Mouse (Mus musculus) kidney, postnatal 36 days (tissue): Measurements from ENCODE around the gene Myo1e.

Experiments
- DNase-seq, 2 experiments: peaks; one replicate each; pipeline ENCODE4 v3.0.0; 2021 to 2022; ENCODE audit warnings: mixed read lengths in 2 of 2

Gene Myo1e

DNA sequence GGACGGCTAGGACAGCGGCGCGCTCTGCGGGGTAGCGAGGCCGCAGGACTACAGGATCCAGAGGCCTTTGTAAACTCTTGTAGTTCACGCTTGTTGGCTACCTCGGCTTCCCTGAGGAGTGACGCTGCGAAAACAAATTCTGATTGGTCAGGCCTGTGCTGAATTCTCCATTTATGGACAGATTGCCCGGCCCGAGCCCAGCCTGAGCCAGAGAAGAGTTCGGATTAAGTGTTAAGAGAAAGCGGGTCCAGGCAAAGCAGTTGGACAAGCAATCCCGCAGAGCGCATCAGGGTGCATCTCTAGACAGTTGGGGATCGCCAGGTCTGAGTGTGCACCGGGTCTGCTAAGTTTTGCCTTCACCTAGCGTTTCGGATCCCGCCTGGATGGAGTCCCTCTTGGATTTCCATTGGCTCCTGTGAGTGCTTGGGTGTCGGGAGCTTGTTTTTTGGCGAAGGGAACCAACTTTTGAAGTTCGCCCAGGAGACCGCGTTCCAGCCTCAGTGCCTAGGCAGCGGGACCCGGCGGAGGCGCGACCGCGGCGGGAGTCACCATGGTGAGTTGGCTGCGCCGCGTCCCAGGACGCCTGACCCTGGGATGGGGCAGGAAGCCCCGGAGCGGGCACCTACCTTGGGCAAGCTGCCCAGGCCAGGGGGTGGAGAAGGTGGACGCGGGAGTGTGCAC lies at the start of gene Myo1e:
Gene Myo1e (plus strand): TSS at position 200 of the 681 bp plus-strand sequence.
- DNase-seq: peak; percentile 92 to 98

DNA sequence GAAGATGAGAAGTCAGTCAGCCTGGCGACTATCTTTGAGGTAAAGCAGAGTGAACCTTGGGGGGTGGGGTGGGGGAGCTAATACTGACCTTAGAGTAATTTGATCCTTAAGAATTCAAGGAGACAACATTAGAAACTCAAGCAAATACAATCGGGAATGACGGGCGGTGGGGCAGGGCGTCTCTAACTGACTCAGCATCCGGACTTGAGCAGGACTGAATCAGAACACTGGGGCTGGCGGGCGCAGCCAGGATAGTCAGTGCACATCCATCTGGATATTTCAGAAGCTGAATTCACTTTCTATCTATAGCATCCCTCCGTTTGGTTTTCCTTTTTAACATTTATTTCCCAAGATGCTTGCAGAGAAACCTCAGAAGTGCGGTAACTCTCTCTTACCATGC lies 47.1 kb upstream of the Myo1e start:
- DNase-seq: no peak

DNA sequence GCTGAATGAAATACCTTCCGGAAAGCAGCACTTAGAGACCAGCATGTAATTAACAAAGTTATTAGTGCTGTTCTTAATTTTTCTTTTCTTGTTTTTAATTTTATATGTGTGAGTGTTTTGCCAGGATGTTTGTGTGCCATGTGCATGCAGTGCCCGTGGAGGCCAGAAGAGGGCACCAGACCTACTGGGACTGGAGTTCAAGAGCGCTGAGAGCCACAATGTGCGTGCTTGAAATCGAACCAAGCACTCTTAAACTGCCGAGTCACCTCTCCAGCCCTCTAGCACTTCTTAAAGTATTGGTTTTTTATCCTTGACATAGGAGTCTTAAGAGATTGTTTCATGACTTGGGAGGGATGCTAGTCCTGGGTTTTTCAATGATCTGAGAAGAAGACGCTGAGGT lies 38.2 kb upstream of the Myo1e start:
- peak in 1 of 2 experiments; percentile 16 for DNase-seq

DNA sequence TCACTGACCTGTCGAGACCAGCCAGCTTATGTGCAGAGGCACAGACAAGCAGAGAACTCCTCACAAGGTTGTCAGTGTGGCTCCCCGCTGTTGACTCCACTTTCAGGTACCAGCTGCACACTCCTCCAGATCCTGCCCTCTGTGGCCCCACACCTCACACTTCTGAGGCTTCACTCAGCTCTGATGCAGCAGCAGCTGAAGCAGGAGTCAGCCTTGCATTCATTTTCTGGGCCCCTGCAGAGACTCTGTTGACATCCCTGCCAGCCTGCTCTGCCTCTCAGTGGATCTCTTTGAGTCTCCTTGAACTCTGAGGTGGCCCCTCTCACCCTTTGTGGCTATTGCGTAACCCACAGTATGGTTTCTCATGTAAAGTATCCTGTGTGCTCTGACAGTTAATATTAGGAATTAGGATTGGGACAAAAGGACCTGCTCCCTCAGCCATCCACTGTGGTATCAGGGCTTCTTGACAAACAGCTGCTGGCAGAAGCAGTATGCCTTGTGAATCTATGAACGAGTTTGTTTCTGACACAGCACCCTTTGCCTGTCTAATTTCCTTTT lies 32.8 kb upstream of the Myo1e start:
- DNase-seq: no peak

DNA sequence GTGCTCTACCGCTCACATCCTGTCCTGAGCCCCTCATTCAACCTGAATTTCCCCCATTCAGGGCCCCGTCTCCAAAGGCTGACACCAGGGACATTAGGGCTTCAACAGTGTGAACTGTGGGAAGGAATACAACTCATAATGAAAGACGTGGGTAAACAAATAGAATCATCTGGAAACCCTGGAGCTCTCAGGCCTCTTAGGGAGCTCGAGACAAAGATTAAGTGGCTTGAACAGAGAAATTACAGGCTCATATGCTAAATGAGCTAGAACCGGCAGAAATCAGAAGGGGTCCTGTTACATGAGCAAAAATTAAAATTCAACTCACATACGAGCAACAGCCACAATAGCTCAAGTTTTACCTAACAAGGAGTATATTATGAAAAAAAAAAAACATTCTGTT lies 32.3 kb upstream of the Myo1e start:
- no peak for DNase-seq

DNA sequence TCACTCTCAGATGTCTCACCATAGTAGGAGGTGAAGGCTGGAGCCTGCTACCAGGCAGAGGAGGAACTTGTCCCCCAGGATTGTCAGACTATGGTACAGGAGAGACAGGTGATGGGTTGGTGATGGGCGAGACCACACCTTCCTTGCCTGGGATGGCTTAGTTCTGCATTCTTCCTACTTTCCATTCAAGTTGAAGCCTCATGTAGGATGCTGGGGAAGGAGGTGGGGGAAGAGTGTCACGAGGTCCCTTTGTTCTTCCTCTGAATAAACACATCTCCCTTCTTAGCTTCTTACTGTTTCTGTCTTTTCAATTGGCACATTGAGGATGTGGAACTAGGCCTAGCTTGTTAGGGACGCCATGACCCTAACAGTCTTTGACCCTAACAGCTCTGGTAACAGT lies 30.9 kb upstream of the Myo1e start:
- no peak for DNase-seq

DNA sequence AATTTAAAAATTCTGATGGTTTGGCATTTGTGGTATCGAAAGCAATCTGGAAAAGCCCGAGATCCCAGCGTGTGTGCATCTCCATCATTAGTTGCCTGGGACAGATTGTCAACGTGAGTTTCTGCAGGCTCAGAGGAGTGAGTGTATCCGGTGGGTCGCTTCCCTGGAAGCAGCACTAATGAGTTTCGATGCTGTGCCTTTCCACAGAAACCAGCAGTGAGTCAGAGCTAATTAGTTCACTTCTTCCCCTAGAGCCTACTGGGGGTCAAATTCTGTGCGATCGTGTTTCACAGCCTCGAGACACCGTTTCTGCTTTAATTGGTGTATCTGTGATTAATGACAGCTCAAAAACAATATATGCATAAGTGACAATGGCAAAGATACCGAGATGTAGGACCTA lies 25.4 kb upstream of the Myo1e start:
- DNase-seq: no peak

DNA sequence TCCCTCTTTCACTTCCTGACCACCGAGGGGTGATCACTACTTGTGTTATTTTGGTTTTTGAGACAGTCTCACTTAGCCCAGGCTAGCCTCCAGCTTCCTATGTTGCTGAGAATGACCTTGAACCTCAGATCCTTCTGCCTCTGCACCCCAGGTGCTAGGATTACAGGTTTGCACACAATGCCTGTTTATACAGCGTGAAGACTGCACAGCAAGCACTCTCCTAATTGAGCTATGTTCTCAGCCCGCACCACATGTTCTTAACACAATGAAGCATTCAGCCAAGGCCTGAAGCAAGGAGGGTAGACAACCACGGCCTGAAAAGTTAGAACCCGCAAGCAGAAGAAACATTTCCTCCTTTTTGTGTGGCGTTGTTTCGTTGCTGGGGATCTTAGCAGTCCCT lies 24.5 kb upstream of the Myo1e start:
- DNase-seq: no peak

DNA sequence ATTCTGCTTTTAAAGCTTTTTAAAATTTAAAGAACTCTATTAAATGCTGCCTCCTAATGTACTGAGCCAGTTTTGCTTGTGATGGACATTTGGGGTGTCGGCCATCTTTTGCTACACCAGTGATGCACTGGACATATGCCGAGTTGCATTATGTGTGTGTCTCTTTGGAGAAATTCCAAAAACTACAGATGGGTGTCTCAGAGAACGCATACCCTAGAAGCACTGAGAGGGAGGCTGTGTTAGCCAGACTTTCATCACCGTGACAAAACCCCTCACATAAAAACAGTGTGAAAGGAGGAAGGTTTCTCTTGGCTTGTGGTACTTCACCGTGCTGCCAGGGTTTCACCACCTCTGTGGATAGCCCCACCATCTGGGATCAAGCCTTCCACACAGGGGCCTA lies 14.8 kb upstream of the Myo1e start:
- DNase-seq: no peak

DNA sequence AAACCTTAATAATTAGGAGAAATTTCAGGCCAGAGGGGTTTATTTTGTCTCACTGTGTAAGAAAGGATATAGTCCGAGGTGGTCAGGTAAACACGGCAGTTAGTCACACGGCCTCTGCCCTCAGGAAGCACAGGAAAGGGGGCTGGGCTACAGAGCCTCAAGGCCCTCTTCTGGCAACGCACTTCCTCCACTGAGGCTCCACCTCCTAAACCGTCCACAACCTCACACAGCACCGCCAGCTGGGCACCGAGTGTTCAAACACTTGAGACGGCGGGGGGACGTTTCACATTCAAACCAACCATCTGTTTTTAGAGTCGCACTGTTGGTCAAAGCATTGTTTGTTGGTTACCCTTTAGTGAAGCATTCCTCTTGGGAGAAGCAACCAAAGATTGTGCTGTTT lies 12.5 kb upstream of the Myo1e start:
- DNase-seq: no peak

DNA sequence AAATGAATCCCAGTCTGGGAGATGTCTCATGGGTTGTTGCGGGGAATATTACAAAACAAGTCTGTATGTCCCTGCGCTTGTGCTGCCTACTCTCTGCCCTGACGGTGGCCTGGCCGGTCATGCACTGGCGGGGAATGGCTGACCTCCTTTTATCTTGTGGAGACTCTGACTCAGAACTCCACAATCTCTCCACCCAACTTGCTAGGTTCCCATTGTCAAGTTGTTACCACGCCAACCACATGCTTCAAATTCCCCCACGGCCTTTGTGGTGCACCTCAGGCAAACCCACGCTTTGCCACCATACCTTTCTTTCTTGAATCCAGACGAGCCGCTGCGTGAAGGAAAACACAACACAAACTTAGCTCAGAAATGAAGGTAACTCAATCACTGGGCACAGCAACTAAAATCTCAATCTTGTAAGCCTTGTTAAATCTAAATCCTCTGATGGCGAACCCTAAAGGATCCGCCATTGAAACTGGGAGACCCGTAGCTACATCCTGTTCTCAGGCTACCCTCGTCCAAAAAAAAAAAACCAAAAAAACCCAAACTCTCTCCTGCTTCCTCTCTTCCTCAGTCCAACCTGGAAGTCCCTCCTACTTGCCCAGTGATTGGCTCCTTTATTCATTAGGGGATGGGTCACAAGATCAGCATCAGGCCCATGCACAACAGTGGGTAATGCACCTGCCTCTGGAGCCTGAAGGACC lies 10.0 kb upstream of the Myo1e start:
- no peak for DNase-seq

DNA sequence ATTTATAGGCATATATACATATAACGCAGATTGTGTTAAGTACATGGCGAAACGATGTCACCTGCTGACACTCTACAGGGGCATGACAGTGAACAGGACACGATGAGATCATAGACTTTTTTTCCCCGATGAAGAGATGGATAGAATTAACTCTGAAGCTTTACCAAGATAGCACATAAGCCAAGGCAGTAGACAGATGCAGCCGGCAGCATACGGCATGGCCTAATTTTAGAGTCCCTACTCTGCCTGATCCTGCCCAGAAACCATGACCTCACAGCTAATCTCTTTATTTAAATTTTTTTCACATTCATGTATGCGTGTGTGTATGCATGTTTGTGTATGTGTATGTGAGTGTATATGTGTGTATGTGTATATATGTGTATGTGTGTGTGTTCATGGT lies 9.2 kb upstream of the Myo1e start:
- DNase-seq: no peak

DNA sequence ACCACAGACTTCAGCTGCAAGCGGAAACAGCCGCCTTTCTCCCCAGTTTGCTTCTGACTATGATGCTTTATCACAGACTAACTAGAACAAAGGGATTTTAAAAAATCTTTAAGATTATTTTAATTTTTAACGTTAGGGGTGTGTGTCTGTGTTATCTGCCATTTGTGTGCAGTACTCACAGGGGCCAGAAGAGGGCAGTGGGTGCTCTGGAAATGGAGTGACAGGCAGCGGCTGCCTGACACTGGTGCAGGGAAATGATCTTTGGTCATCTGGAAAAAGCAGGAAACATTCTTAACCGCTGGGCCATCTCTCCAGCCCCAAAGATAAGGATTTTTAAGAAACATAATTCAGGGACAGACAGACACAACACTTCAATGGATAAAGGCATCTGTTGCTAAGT lies 4.4 kb upstream of the Myo1e start:
- DNase-seq: peak; percentile 52 to 83

DNA sequence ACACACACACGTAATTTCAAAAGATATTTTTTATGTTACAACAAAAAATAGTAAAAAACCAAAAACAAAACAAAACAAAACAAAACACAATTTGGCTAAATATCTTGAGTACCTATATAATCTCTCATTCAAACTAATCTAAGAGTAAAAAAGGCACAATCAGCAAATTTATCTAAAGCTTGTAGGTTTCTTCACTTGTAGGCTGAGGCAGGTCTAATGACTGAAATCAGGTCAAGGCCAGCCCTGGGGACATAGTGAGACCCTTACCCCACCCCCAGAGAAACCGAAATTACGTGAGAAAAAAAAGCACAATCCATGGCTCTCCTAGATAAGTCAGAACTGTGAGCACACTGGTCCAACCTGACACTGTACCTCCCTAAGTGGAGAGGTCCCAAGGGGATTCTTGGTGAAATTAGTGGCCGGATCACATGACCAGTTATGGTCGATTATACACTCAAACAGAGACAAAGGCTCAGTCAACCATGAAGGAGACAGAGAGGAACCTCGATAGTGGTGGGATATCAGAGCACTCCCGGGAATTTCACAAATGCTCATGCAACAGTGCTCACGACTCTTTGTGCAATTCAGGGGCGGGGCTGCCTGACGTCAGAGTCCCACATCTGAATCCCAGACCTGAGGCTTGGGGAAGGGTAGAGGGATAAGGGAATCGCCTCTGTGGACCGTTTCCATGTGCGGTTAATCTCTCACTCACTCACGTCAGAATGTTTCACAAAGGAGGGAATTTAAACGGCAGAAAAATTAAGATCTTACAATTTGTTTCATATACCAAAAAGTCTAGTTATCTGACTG lies 3.7 kb upstream of the Myo1e start:
- no peak for DNase-seq

DNA sequence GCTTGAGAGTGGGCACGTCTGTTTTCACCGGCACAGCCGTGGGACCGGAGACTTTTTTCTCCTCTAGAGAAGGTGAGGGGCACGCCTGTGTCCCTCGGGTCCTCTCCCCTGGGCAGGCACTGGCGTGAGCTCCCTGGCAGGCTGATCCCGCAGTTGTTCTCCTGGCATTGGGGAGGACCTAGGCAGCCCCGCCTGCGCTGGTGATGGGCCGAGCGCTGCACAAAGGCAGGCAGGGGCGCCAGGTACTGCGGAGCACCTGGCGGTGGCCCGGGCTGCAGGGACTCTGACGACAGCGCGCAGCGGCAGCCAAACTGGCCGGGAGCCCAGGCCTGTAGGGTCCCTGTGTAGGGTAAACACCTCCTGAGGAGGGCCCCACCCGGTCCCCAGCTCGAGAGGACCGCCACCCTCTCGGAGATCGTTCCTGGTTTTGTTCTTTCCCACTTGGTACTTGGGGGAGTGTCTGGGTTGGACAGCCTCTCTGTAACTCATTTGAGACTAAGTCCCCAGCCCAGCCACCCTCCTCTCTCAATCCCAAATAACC lies 901 bp downstream of the Myo1e start:
- DNase-seq: peak; percentile 54 to 75

DNA sequence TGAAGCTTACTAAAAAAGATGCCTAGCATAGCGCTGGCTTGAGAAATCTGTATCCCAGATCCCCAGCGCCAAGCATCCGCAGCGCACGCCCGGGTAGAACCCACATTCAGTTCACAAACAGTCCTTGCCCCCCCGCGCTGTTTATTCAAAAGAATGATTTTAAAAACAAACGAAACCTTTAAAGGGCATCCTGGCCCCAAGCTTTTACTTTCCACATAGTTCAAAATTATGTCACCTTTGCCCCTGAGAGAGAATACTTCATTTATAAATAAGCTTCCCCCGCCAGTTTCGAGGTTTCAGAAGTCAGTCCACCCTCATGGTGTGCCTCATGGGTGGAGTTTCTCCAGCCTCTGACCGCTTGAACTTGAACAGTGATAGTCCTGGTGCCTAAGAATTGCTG lies 1.6 kb downstream of the Myo1e start:
- DNase-seq: peak; percentile 17 to 45

DNA sequence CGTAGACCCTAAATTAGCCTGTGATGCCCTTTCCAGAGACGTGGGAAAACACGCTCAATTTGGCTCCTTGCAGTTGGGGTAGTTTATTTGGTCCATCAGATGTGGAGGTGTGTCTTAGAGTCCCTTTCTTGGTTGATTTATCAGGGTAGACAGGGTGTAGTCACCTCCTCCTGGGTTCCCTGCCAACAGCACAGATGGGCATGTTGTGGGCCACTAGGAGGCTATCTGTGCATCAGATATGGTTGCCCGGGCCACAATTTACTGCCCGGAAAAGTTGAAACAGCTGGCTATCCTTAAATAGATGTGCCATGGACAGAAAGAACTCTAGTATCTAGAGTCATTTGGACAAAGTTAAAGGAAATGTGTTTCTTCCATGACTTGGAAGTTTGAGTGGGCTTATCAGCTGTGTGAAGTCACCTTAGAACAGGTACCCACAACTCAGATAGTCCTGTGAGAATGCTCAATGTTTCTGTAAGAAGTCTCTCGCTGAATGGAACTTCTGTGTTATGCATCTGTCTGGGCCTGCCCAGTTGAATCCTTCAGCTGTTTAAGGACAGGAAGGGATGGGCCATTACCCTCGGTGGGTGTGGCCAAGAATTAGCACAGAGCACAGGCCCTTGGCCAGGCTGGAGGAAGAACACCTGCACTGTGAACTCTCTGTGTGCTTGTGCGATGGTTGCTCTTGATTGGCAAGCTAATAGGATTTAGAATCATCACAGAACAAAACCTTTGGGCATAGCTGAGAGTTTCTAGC lies 2.3 kb downstream of the Myo1e start:
- peak; percentile 79 to 83 for DNase-seq

DNA sequence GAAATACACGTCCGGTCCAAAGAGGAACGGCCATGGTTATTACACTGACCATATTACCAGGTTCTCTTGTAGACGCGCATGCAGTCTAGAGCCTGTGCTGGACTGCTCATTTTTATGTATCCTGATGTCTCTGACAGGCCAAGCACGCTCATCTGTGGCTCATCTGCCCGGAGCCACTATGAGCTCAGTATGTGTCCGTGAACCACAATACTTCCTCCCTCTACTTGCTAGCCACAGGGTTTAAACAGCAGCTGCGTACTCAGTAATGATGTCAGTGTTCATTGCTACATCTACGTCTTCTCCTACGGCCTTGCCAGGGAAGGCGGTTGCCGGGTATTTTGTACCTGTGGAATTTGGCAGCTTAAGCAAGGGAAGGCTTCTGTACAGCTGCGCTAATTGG lies 4.5 kb downstream of the Myo1e start:
- DNase-seq: no peak

DNA sequence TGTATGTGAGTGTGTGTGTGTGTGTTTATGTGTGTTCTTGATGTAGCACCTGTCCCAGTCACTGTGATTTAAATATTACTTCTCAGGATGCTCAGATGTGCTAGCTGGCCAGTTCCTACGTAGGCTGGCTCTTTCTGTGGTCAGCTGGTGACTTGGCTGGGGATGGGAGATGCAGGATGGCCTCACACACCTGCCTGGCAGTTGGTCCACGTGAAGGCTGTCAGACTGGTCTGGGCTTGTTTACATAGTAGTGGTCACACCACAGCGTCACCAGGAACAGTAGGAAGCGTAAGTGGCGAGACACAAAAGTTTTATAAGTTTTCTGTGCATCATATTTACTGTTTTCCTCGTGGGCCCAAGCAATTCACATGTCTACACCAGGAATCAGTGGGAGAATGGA lies 9.4 kb downstream of the Myo1e start:
- no peak for DNase-seq

DNA sequence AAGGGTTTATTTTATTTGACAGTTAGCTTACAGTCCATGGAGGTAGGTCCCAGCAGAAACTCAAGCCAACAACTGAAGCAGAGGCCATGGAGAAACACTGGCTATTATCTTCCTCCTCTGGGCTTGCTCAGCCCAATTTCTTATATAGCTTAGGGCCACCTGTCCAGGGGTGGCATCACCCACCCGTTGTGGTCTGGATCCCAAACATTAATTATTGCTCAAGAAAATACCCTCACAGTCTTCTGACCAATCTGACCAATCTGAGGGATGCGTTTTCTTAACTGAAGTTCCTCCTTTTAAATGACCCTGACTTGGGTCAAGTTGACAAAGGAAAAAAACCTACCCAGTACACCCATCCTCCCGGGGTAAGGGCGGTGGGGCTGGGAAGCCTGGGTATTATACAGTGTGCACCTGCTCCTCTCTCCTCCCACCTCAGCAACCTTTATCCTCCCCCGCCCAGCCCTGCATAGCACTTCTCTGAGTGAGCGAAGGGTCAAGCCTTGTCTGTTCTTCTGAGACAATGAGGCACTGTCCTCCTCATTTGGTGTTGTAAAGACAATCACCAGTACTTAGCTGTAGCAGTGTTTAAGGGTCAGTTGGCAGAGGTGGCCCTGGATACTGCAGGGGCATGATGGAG lies 12.3 kb downstream of the Myo1e start:
- DNase-seq: no peak

DNA sequence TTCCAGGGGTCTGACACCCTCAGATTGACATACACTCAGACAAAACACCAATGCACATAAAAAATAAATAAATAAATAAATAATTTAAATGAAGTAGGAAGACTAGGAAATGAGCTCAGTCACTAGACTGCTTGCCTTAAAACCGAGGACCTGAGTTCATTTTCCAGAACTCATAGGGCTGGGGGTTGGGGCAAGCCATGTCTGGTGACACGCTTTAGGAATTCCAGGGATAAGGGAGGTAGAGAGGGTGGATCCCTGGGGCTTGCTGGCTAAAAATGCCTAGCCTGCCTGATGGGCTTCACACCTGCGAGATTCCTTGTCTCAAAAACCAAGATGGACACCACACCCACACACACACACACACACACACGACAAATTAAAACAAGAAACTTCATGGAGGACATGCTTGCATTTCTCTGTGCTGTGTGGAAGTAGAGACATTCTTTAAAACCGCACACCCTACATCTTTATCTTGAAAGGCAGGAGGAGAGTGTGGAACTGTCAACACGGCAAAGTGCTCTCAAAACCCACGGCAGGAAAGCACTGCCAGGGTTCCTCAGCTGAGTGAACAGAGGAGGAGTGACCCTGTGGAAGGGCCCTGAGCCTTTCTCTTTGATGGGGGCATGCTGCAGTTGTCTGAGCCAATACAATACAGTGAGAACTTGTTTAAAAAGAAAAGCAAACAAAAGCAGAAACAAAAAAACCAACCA lies 13.5 kb downstream of the Myo1e start:
- DNase-seq: no peak
